9 mouse cellular contexts compared by ENCODE assay signal in the genomic region with DNA sequence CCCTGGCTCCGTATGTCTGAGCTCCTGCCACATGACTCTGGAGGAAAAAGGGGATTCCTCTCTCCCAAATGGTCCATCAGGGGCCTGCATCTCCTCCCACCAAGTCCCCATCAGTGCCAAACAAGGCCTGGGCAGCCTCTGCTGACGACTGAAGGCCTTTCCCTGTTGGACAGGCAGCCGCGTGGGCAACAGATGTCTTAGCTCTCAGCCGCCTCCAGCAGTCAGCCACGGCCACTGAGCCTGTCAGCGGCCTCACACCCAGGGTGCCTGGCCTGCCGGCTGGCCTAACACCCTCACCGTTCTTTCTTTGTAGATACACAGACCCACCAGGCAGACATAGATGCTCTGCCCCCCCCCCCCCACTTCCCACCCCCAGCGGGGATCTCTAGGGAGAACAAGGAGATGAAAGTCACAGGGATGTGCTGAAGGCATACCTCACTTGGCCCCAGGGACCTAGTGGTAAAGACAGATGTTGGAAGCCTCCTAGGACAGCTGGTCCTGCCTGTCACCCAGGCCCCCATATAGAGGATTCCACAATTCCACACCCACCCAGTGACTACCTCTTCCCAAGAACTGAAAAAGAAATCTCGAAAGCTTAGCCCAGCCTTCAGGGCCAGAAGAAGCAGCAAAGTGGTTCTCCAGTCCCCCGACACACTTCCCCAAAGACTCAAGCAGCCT. TPM values are rescaled to one million over a fixed set of nuclear protein-coding genes. Genes with fewer than 3 reads are reported as not detected.
A peak's percentile ranks its signal among the peaks of the same experiment; 100 is the strongest.
DNase-seq lines count a peak whose midpoint lies in the region; ATAC-seq and TF ChIP-seq lines count a peak whose summit lies in the region.
"Had no signal": no experiment of that assay in that cellular context is flagged by ENCODE, and none has a peak within 500 bp of the region (broad histone marks: within the 10 kb centered on the region; RNA-seq: fewer than 3 reads in every experiment).

No protein-coding gene starts in this region.

- peaks cover 36% of the 10 kb centered on the region for H3K4me1 ChIP-seq in forebrain, embryonic 15.5 days
- peaks cover 16% of the 10 kb centered on the region for H3K4me1 ChIP-seq in kidney, postnatal 0 days (replicated peaks; ENCODE audit: insufficient read depth, low read length)
- H3K4me1 ChIP-seq in midbrain, embryonic 16.5 days (ENCODE audit: control insufficient read depth, insufficient read depth, low read length), result no peaks in the 10 kb centered on the region; the same call in 1 of the 2 replicates

- H3K9ac ChIP-seq in forebrain, embryonic 15.5 days (replicated peaks), result 0 out of 2 replicates have a peak overlapping the region, but pooled peaks have one; percentile 3
- peak overlapping the region; percentile 42; the same call in 1 of the 2 replicates for H3K9ac ChIP-seq in kidney, postnatal 0 days (ENCODE audit: low read depth, low read length)
- no peak overlapping the region for H3K9ac ChIP-seq in midbrain, embryonic 16.5 days (ENCODE audit: low read depth, low read length)

- no peaks in the 10 kb centered on the region for H3K36me3 ChIP-seq in forebrain, embryonic 15.5 days
- no peaks in the 10 kb centered on the region for H3K36me3 ChIP-seq in kidney, postnatal 0 days (ENCODE audit: insufficient read depth, low read length)
- H3K36me3 ChIP-seq in midbrain, embryonic 16.5 days (ENCODE audit: control insufficient read depth, insufficient read depth, low read length), result no peaks in the 10 kb centered on the region
- H3K36me3 ChIP-seq: G1E had no signal

- WGBS in forebrain, embryonic 15.5 days, result 37% methylated on average over 12 of the region's 12 CpGs
- WGBS in kidney, postnatal 0 days, result 30% methylated on average over 12 of the region's 12 CpGs
- 29% methylated on average over 12 of the region's 12 CpGs for WGBS in midbrain, embryonic 16.5 days

- no peaks in the 10 kb centered on the region for H3K9me3 ChIP-seq in forebrain, embryonic 15.5 days
- no peaks in the 10 kb centered on the region for H3K9me3 ChIP-seq in kidney, postnatal 0 days (replicated peaks; ENCODE audit: low read length)
- no peaks in the 10 kb centered on the region for H3K9me3 ChIP-seq in midbrain, embryonic 16.5 days (replicated peaks; ENCODE audit: control insufficient read depth, low read length, poor library complexity, severe bottlenecking)
- H3K9me3 ChIP-seq: G1E had no signal

- no peak for TF ChIP-seq CTCF in kidney, postnatal 0 days (IDR thresholded peaks at IDR 0.05; ENCODE audit: low read depth)

- no peak overlapping the region for H3K27ac ChIP-seq in forebrain, embryonic 15.5 days (replicated peaks)
- peak overlapping the region; percentile 65; the same call in 1 of the 2 replicates for H3K27ac ChIP-seq in kidney, postnatal 0 days
- H3K27ac ChIP-seq in midbrain, embryonic 16.5 days (ENCODE audit: low read length), result no peak overlapping the region

- no peaks in the 10 kb centered on the region for H3K27me3 ChIP-seq in forebrain, embryonic 15.5 days
- H3K27me3 ChIP-seq in kidney, postnatal 0 days (ENCODE audit: insufficient read depth, low read length), result no peaks in the 10 kb centered on the region
- H3K27me3 ChIP-seq in midbrain, embryonic 16.5 days (ENCODE audit: control insufficient read depth, insufficient read depth, low read depth, low read length), result peaks cover 7% of the 10 kb centered on the region

- H3K4me2 ChIP-seq in forebrain, embryonic 15.5 days (replicated peaks), result peak overlapping the region; percentile 95
- H3K4me2 ChIP-seq in kidney, postnatal 0 days (ENCODE audit: low read length), result peak overlapping the region; percentile 83
- H3K4me2 ChIP-seq in midbrain, embryonic 16.5 days (ENCODE audit: low read length), result peak overlapping the region; percentile 66

- ATAC-seq in forebrain, embryonic 15.5 days (replicated peaks), result no peak
- ATAC-seq in kidney, postnatal 0 days (replicated peaks; ENCODE audit: low FRiP score, low read depth), result no peak
- ATAC-seq in midbrain, embryonic 16.5 days, result no peak

- peak; percentile 68 for DNase-seq in left cerebral cortex, postnatal 4 days
- DNase-seq in left cerebral cortex, adult 18-20 months (ENCODE audit: low spot score in 2 of 2), result no peak
- peak; percentile 69 for DNase-seq in kidney, postnatal 0 days (ENCODE audit: low spot score)
- no peak for DNase-seq in left cerebral cortex, postnatal 14 days (ENCODE audit: low spot score in 2 of 2)
- DNase-seq in gastrocnemius, postnatal 25 days, result no peak
- no peak for DNase-seq in adrenal gland, adult 8-10 months

- intact Hi-C loops in left cerebral cortex, postnatal 4 days (cut with DNase I), result loop anchor here (10.0 kb wide), 1 partner anchor 133 kb away; no protein-coding TSS in a partner anchor
- intact Hi-C loops in left cerebral cortex, postnatal 14 days (cut with DNase I), result no loop called here

- H3K4me3 ChIP-seq in forebrain, embryonic 15.5 days, result peak overlapping the region; percentile 70; the same call in 1 of the 2 replicates
- peak overlapping the region; percentile 42 for H3K4me3 ChIP-seq in kidney, postnatal 0 days (replicated peaks; ENCODE audit: low read depth, low read length)
- H3K4me3 ChIP-seq in midbrain, embryonic 16.5 days (ENCODE audit: low read depth, low read length), result peak overlapping the region; percentile 43; the same call in 1 of the 2 replicates

RNA-seq across cellular contexts. Expression of a gene that starts 1.4 kb away (rescaled TPM):
- 10 to 100 TPM; 11.9 to 13.5 TPM for total RNA-seq in left cerebral cortex, postnatal 4 days (2021)
- 10 to 100 TPM; 13.5 to 14.5 TPM for total RNA-seq in left cerebral cortex, adult 18-20 months (2021)
- 42.8 TPM in 2 replicates for polyA plus RNA-seq in forebrain, embryonic 15.5 days (2015; fragmentation: Nextera tagmentation; extraction: Ambion mirVana)
- polyA plus RNA-seq in kidney, postnatal 0 days (2015; fragmentation: Nextera tagmentation; extraction: Ambion mirVana), result 47.5 and 52.9 TPM in 2 replicates
- polyA plus RNA-seq in midbrain, embryonic 16.5 days (2015; fragmentation: Nextera tagmentation; extraction: Ambion mirVana), result 20.5 and 26.7 TPM in 2 replicates
- total RNA-seq in left cerebral cortex, postnatal 14 days (2021), result 10 to 100 TPM; 10.9 to 12.0 TPM
- 1 to 10 TPM; 8.6 to 10.0 TPM for total RNA-seq in gastrocnemius, postnatal 25 days (2021)
- 10 to 100 TPM in 2 of 4 experiments, 1 to 10 TPM in 2; 6.7 to 16.2 (median 12.1) TPM for total RNA-seq in adrenal gland, adult 8-10 months (2022)
- polyA plus RNA-seq: G1E had no signal

RNA-seq across cellular contexts. Expression of a gene that starts 32.4 kb away (rescaled TPM):
- total RNA-seq in left cerebral cortex, postnatal 4 days (2021), result 10 to 100 TPM; 14.4 to 15.7 TPM
- total RNA-seq in left cerebral cortex, adult 18-20 months (2021), result 10 to 100 TPM; 22.8 to 24.3 TPM
- polyA plus RNA-seq in forebrain, embryonic 15.5 days (2015; fragmentation: Nextera tagmentation; extraction: Ambion mirVana), result 6.0 and 6.7 TPM in 2 replicates
- polyA plus RNA-seq in kidney, postnatal 0 days (2015; fragmentation: Nextera tagmentation; extraction: Ambion mirVana), result 11.2 and 13.9 TPM in 2 replicates
- polyA plus RNA-seq in midbrain, embryonic 16.5 days (2015; fragmentation: Nextera tagmentation; extraction: Ambion mirVana), result 9.6 and 9.7 TPM in 2 replicates
- total RNA-seq in left cerebral cortex, postnatal 14 days (2021), result 10 to 100 TPM; 16.6 to 18.3 TPM
- total RNA-seq in gastrocnemius, postnatal 25 days (2021), result 10 to 100 TPM; 25.6 to 32.3 TPM
- total RNA-seq in adrenal gland, adult 8-10 months (2022), result 10 to 100 TPM; 29.1 to 52.2 (median 44.5) TPM
- polyA plus RNA-seq: G1E had no signal

RNA-seq across cellular contexts. Expression of a gene that starts 39.6 kb away (rescaled TPM):
- total RNA-seq in left cerebral cortex, postnatal 4 days (2021), result 1 to 10 TPM; 4.0 to 4.7 TPM
- total RNA-seq in left cerebral cortex, adult 18-20 months (2021), result 1 to 10 TPM; 6.7 to 7.1 TPM
- 1.1 and 1.2 TPM in 2 replicates for polyA plus RNA-seq in forebrain, embryonic 15.5 days (2015; fragmentation: Nextera tagmentation; extraction: Ambion mirVana)
- 3.6 TPM in 2 replicates for polyA plus RNA-seq in kidney, postnatal 0 days (2015; fragmentation: Nextera tagmentation; extraction: Ambion mirVana)
- polyA plus RNA-seq in midbrain, embryonic 16.5 days (2015; fragmentation: Nextera tagmentation; extraction: Ambion mirVana), result 3.7 and 6.5 TPM in 2 replicates
- total RNA-seq in left cerebral cortex, postnatal 14 days (2021), result 1 to 10 TPM; 4.0 to 4.5 TPM
- total RNA-seq in gastrocnemius, postnatal 25 days (2021), result 1 to 10 TPM; 1.6 to 6.9 TPM
- 1 to 10 TPM; 6.1 to 8.6 (median 7.7) TPM for total RNA-seq in adrenal gland, adult 8-10 months (2022)
- total RNA-seq: G1E had no signal
- polyA plus RNA-seq: G1E had no signal

Comparison
In these comparisons a context has a peak if more than half of its experiments do, and no peak if none do; other contexts are left out.
1. DNase-seq: peak in left cerebral cortex, postnatal 4 days (single experiment) and kidney, postnatal 0 days (single experiment); none in left cerebral cortex, adult 18-20 months (0 of 2), left cerebral cortex, postnatal 14 days (0 of 2), gastrocnemius, postnatal 25 days (single experiment) and adrenal gland, adult 8-10 months (single experiment).
2. Peak in every context shown above with its lines, with median percentiles within 50 percentile points of each other: H3K4me2 ChIP-seq and H3K4me3 ChIP-seq.